Mouse (Mus musculus) forebrain, embryonic 16.5 days (tissue): ENCODE measurements around the gene Zswim4. TPM values are rescaled to one million over a fixed set of nuclear protein-coding genes. Genes with fewer than 3 reads are reported as not detected.

Experiments used
- ATAC-seq: fragments of 200-750 bp; cut with Nextera tagmentation; 2 replicates; pipeline ENCODE4 v1.8.0; 2017; ENCODE audit warnings: mild to moderate bottlenecking, moderate library complexity
- H3K27ac ChIP-seq: fragments of 300-500 bp; sonication (generic); 2 replicates; pipeline ENCODE4 v1.5.1; 2014; ENCODE audit warnings: low read length, control low read depth
- H3K27me3 ChIP-seq: fragments of 300-500 bp; sonication (generic); replicated peaks from 2 replicates; pipeline ENCODE4 v1.6.1; 2014; ENCODE audit warnings: low read length; ENCODE audit not compliant: control insufficient read depth, insufficient read depth
- H3K36me3 ChIP-seq: fragments of 300-500 bp; sonication (generic); 2 replicates; pipeline ENCODE4 v1.6.1; 2014; ENCODE audit not compliant: control insufficient read depth, insufficient read depth
- H3K4me1 ChIP-seq: fragments of 300-500 bp; sonication (generic); replicated peaks from 2 replicates; pipeline ENCODE4 v1.6.1; 2014; ENCODE audit warnings: low read length; ENCODE audit not compliant: control insufficient read depth, insufficient read depth
- H3K4me2 ChIP-seq: fragments of 300-500 bp; sonication (generic); 2 replicates; pipeline ENCODE4 v1.6.1; 2014; ENCODE audit warnings: mild to moderate bottlenecking, low read length, control low read depth
- H3K4me3 ChIP-seq: fragments of 300-500 bp; sonication (generic); replicated peaks from 2 replicates; pipeline ENCODE4 v1.5.1; 2014; ENCODE audit warnings: mild to moderate bottlenecking, low read length, control low read depth
- H3K9ac ChIP-seq: fragments of 300-500 bp; sonication (generic); replicated peaks from 2 replicates; pipeline ENCODE4 v1.6.1; 2014; ENCODE audit warnings: low read depth, low read length, control low read depth
- H3K9me3 ChIP-seq: fragments of 300-500 bp; sonication (generic); 2 replicates; pipeline ENCODE4 v1.6.1; 2016; ENCODE audit warnings: low read length; ENCODE audit not compliant: control insufficient read depth
- WGBS: fragments of 180-500 bp; shearing (Covaris S2); extraction: QIAGEN DNeasy Blood & Tissue Kit; methylation state at CpG from one replicate; pipeline ENCODE4 v1.1.7; 2014; 5-methylcytosine and 5-hydroxymethylcytosine counted together
- polyA plus RNA-seq: library from polyadenylated mRNA; unstranded; fragments of >200 nt; fragmentation: Nextera tagmentation; extraction: Ambion mirVana; gene quantifications from 2 replicates; pipeline ENCODE4 v1.2.1, GENCODE M21; 2015

Gene Zswim4
- polyA plus RNA-seq, 1 experiment from 2014 or later: 40.1 TPM

DNA sequence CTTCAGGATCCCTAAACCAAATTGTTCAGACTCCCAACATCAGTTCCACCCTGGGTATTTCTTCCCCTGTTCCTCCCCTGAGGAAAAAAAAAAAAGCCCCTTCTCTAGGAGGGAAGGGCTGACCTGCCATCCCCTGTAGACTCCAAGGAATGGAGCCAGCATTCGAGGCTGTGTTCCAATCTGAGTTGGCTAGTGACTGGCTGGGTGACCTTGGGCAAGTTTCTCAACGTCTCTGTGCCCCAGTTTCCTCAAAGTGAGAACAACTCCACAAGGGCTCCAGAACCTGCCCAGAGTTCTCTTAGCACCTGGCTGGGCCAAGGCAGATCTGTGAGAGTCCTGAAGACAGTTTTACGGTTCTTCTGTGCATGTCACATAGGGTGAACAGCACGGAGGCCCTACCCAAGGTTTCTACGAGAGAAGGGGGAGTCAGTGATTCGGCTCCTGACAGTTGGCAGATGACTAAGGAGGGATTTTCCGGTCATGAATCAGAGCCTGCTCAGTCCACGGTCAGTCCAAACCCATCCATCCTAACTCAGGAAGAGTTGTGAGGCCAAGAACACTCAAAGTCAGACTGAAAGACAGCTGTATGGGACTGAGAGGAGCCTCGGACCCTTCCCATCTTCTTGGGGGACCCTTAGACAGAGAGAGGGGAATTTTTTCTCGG is 977 bp downstream of the Zswim4 start:
- 29% methylated on average over 10 of the region's 10 CpGs for WGBS
- Histone ChIP-seq H3K4me3 (peak overlapping the region; percentile 95), H3K4me1 (peaks cover 30% of the 10 kb centered on the region), H3K27me3 (no peaks in the 10 kb centered on the region), H3K9me3 (no peaks in the 10 kb centered on the region), H3K27ac (peak overlapping the region; percentile 60; the same call in 1 of the 2 replicates), H3K36me3 (peaks cover 5% of the 10 kb centered on the region), H3K9ac (peak overlapping the region; percentile 93), H3K4me2 (peak overlapping the region; percentile 87)
- no peak for ATAC-seq

DNA sequence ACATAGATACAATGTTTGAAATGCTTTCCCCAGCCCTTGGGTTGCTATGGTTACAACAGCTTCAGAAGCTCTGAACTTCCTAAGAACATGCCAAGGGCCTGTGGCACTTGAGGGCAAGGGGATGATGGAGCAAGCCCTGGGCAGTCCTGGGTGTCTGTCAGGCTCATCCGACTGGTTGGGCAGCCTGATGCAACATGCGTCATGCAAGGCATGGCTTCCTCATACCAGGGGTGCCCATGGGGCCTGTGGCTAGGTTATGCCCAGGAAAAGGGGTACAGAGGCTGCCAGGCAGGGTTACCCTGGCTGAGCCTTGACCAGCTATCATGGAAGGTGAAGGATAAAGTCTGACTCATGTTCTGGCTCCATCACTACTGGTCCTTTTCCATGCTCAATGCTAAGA is 3.8 kb downstream of the Zswim4 start:
- H3K9ac ChIP-seq: no peak overlapping the region

DNA sequence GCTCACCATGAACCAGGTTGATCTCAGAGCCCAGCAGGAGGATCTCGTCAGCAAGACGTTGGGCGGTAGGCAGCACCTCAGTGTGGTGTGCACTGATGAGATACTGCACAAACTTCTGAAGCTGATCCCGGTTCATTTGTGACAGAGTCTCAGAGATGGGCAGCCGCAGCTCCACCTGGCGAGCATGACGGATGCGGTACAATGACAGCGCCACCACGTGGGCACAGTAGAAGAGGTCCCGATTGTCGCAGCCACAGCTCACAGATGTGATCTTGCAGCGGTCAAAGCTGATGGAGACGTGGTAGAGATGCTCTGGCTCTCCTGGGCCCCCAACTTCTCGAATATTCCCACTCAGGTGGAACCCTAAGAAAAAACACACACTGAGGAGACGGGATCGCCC is 6.1 kb downstream of the Zswim4 start:
- Histone ChIP-seq H3K36me3 (peaks cover 40% of the 10 kb centered on the region), H3K4me1 (peaks cover 19% of the 10 kb centered on the region), H3K9ac (no peak overlapping the region), H3K9me3 (no peaks in the 10 kb centered on the region), H3K27me3 (no peaks in the 10 kb centered on the region), H3K4me3 (no peak overlapping the region), H3K27ac (no peak overlapping the region), H3K4me2 (no peak overlapping the region)
- ATAC-seq: no peak
- 83% methylated on average over 17 of the region's 17 CpGs for whole genome bisulfite sequencing

More for the DNA sequence above, 3.8 kb downstream of the Zswim4 start:
- WGBS: 94% methylated on average over 2 of the region's 2 CpGs
- peaks cover 26% of the 10 kb centered on the region for H3K36me3 ChIP-seq
- no peak overlapping the region for H3K27ac ChIP-seq
- no peak overlapping the region for H3K4me3 ChIP-seq
- peaks cover 29% of the 10 kb centered on the region for H3K4me1 ChIP-seq
- H3K4me2 ChIP-seq: no peak overlapping the region
- no peaks in the 10 kb centered on the region for H3K27me3 ChIP-seq
- ATAC-seq: no peak
- no peaks in the 10 kb centered on the region for H3K9me3 ChIP-seq

DNA sequence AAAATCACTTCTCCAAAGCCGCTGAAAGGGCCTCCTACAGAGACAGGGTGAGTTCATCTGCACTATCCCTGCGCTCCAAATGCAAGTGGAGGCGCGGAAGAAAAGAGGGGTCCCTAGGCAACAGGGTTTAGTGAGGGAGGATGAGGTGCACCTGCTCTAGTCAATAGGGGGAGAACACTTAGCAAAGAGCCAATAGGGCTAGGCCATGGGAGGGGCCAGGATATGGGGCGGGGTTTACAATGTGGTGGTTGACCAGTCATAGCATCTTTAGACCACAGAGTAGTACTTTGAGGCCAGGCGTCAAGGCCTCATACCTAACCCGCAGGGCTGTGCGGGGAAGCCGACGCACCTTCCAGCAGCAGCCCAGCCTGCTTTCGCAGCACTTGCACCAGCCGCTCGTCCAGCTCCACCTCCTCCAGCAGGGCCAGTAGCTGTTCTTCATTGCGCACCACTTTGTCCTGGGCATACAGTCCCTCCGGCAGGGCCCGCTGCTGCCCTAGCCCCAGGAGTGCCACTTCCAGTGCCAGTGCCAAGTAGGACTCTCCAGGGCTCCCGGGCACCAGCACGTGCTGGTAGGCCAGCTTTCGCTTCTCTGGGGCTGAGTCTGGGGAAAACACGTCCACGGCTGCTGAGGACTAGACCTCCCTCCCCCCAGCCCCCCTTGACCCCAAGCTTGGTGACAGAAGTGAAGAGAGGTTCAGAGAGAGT is 13.4 kb downstream of the Zswim4 start:
- 80% methylated on average over 21 of the region's 21 CpGs for WGBS
- no peak overlapping the region for H3K9ac ChIP-seq
- no peaks in the 10 kb centered on the region for H3K4me1 ChIP-seq
- no peaks in the 10 kb centered on the region for H3K9me3 ChIP-seq
- H3K27ac ChIP-seq: no peak overlapping the region
- H3K4me3 ChIP-seq: no peak overlapping the region
- no peak for ATAC-seq
- H3K36me3 ChIP-seq: peaks cover 64% of the 10 kb centered on the region
- no peak overlapping the region for H3K4me2 ChIP-seq
- H3K27me3 ChIP-seq: no peaks in the 10 kb centered on the region

DNA sequence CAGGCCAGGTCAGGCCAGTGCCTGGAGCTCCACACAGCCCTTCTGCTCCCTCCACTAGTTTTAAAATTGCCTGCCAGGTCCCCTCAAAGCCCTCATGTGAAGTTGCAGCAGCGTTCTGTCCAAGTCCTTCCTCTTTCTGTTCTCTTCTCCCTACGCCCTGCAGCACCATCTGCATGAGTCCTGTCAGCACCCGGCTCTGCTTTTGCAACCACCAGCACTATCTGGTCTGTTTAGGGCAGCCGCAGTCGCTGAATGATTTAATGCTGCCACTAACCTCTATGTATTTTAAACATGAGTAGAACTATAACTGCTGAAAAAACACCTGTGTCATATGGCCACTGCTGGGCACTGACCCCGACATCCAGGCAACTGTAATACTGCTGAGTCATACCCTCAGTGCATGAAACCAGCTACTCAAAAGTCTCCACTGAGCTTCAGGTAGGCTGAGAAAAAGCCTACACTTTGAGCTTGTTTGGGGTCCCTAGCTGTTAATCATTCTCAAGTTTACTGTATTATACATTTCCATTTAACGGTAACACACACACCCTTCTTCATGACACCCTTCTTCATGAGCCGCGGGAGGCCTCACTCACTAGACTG is 14.2 kb downstream of the Zswim4 start:
- no peak overlapping the region for H3K4me2 ChIP-seq
- WGBS: 92% methylated on average over 9 of the region's 9 CpGs
- H3K4me1 ChIP-seq: no peaks in the 10 kb centered on the region
- H3K27me3 ChIP-seq: no peaks in the 10 kb centered on the region
- H3K4me3 ChIP-seq: no peak overlapping the region
- peaks cover 63% of the 10 kb centered on the region for H3K36me3 ChIP-seq
- no peak for ATAC-seq
- H3K9ac ChIP-seq: no peak overlapping the region
- H3K9me3 ChIP-seq: no peaks in the 10 kb centered on the region
- H3K27ac ChIP-seq: no peak overlapping the region

DNA sequence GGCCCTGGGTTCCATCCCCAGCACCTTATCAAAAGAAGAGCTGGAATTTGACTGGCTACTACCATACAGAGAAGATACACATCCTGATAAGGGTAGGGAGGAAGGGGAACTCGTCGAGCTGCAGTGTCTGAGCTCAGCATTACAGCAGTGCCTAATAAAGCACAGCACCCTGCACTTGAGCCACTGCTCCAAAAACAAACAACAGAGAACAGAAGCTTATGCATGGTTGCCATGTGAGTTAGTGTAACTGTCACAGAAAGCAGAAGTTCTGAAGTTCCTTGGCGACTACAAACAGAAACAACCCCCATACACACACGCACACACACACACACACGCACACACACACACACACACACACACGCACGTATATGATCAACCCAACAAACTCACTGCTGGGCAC is 16.8 kb downstream of the Zswim4 start:
- no peak for ATAC-seq
- Histone ChIP-seq H3K4me3 (no peak overlapping the region), H3K9ac (no peak overlapping the region), H3K4me1 (no peaks in the 10 kb centered on the region), H3K36me3 (peaks cover 63% of the 10 kb centered on the region), H3K9me3 (no peaks in the 10 kb centered on the region), H3K27ac (no peak overlapping the region), H3K4me2 (no peak overlapping the region), H3K27me3 (no peaks in the 10 kb centered on the region)
- WGBS: 89% methylated on average over 7 of the region's 7 CpGs

DNA sequence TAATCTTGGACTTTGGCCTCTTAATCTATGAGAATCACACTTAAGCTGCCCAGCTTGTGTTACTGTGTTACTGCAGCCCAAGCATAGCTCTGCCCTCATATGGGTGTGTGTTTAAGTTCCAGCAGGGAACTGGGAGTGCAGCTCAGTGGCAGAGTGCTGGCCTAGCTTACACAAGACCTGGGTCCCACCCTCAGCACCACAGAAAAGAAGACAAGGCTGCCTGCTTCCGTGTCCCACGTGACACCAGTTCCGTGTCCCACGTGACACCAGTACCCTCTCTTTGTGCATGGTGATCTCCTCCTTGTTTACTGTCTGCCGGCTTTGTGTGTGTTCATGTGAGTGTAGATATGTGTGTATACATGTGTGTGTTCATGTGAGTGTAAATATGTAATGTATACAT is 18.7 kb downstream of the Zswim4 start:
- H3K4me2 ChIP-seq: no peak overlapping the region
- no peak for ATAC-seq
- H3K27ac ChIP-seq: no peak overlapping the region
- H3K36me3 ChIP-seq: peaks cover 62% of the 10 kb centered on the region
- H3K27me3 ChIP-seq: no peaks in the 10 kb centered on the region
- 96% methylated on average over 5 of the region's 5 CpGs for WGBS
- no peak overlapping the region for H3K4me3 ChIP-seq
- no peaks in the 10 kb centered on the region for H3K4me1 ChIP-seq
- no peaks in the 10 kb centered on the region for H3K9me3 ChIP-seq
- no peak overlapping the region for H3K9ac ChIP-seq

DNA sequence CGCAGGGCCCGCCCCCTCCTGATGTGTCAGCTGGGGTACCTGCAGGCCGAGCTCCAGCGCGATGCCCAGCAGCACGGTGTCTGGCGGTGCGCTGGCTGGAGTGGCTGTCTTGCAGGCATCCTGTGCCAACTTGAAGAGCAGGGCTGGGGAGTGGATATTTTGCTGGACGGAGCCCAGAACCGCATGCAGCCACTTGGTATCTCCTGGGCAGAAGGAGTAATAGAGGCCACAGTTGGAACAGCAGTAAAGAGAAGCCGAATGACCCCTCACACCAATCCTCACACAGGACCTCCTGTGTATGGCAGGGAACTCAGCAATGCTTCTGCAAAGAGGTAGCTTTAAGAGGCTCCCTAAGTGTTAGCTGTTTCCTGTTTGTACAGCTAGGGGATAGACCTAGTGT is 19.6 kb downstream of the Zswim4 start:
- Histone ChIP-seq H3K36me3 (peaks cover 61% of the 10 kb centered on the region), H3K9ac (no peak overlapping the region), H3K4me3 (no peak overlapping the region), H3K4me1 (no peaks in the 10 kb centered on the region), H3K27me3 (no peaks in the 10 kb centered on the region), H3K4me2 (no peak overlapping the region), H3K27ac (no peak overlapping the region), H3K9me3 (no peaks in the 10 kb centered on the region)
- no peak for ATAC-seq
- WGBS: 97% methylated on average over 11 of the region's 11 CpGs

DNA sequence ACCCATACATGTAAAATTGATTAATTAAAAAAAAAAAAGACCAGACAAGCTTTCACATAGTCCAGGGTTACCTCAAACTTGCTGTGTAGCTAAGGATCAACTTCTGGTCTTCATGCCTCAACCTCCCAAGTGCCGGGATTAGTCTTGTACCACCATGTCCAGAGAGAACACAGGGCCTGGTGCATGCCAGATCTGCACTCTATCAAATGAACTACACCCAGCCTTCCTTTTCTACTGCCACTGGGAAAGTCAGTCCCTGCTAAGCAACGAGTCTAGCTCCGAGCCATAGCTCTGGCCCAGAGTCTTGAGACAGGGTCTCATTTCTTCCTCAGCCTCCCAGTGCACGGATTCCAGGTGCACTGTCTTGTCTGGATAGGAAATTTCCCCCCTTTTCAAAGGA is 23.6 kb downstream of the Zswim4 start:
- Histone ChIP-seq H3K36me3 (peaks cover 52% of the 10 kb centered on the region), H3K4me2 (no peak overlapping the region), H3K9me3 (no peaks in the 10 kb centered on the region), H3K9ac (no peak overlapping the region), H3K4me3 (no peak overlapping the region), H3K4me1 (peaks cover 13% of the 10 kb centered on the region), H3K27ac (no peak overlapping the region), H3K27me3 (no peaks in the 10 kb centered on the region)
- WGBS: 94% methylated on average over 4 of the region's 4 CpGs
- ATAC-seq: no peak
